Mouse (Mus musculus): ENCODE measurements around the gene Bnip2.

The Bnip2 gene

DNA sequence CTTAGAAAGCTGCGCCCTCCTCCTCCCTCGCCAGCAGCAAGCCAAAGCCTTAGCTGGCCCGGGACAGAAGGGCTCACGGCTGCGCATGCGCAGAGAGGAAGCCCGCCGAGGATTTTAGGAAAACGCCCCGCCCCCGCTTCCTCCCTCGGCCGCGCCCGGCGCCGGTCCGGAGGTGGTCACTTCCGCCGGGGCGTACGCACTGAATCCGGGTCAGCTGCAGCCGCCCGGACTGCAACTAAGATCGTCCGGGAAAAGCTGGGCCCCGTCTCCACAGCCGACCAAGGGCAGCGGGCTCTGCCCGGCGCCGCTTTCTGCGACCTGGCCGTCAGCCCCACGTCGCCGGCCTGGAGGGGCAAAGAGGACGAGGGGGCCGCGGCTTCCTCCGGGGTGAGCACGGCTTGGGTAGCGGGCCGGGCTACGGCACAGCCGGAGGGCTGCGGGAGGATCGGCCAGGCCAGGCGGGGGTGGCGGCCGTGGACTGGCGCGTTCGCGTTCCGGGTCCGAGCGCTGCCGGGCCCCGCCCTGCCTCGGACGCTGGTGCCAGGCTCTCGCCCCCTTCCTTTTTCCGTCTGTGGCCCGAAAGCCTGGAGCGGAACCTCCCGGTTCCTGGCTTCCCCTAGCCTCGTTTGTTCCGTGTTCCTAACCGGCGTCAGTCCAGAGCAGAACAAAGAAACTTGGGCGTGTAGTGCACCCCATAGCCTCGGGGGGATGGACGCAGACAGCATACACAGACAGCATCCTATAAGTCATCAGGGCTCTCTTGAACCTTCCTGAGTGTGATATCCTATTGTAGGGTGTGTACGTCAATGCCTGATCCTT, at the start of gene Bnip2:
Gene Bnip2, plus strand, starts transcription at position 164 of the 819 bp plus-strand sequence.
- in situ Hi-C loops (cut with MboI; ENCODE audit: low pct_unique_long_range_greater_than_20kb in 1 of 2, low sequenced_read_pairs in 2 of 2, unreplicated experiment in 1 of 2) = no loop called here

- in situ Hi-C loops (cut with MboI; ENCODE audit: low pct_unique_long_range_greater_than_20kb in 1 of 2, low sequenced_read_pairs in 2 of 2, unreplicated experiment in 1 of 2) = no loop called here
These were observed 48.3 kb upstream of the Bnip2 start for GRCm38 (mm10) chr9:69940839-69941490.

GRCm38 (mm10) chr9:69941556-69941955, 47.7 kb upstream of the Bnip2 start:
- in situ Hi-C loops (cut with MboI; ENCODE audit: low pct_unique_long_range_greater_than_20kb in 1 of 2, low sequenced_read_pairs in 2 of 2, unreplicated experiment in 1 of 2) = no loop called here

GRCm38 (mm10) chr9:69948964-69949363, 40.3 kb upstream of the Bnip2 start:
- in situ Hi-C loops (cut with MboI; ENCODE audit: low pct_unique_long_range_greater_than_20kb in 1 of 2, low sequenced_read_pairs in 2 of 2, unreplicated experiment in 1 of 2) = no loop called here

DNA sequence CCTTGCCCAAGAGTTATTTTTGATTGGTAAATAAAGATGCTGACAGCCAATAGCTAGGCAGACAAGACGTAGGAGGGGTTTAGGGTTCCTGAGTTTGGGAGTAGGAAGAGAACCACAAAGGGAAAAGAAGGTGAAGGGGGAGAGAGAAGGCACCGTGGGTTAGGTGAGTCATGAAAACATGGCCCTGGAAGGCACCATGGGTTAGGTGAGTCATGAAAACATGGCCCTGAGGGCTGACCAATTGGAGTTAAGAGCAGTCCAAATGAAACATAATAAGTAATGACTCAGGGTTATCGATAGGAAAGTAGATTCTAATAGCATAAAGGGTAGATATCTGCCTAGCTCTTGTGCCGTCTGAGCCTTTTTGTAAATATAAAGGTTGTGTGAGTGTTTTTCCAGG, 39.6 kb upstream of the Bnip2 start:
- in situ Hi-C loops (cut with MboI; ENCODE audit: low pct_unique_long_range_greater_than_20kb in 1 of 2, low sequenced_read_pairs in 2 of 2, unreplicated experiment in 1 of 2) = no loop called here

GRCm38 (mm10) chr9:69961007-69961406, 28.3 kb upstream of the Bnip2 start:
- in situ Hi-C loops (cut with MboI; ENCODE audit: low pct_unique_long_range_greater_than_20kb in 1 of 2, low sequenced_read_pairs in 2 of 2, unreplicated experiment in 1 of 2) = no loop called here

GRCm38 (mm10) chr9:69964370-69964769, 24.9 kb upstream of the Bnip2 start:
- in situ Hi-C loops (cut with MboI; ENCODE audit: low pct_unique_long_range_greater_than_20kb in 1 of 2, low sequenced_read_pairs in 2 of 2, unreplicated experiment in 1 of 2) = no loop called here

DNA sequence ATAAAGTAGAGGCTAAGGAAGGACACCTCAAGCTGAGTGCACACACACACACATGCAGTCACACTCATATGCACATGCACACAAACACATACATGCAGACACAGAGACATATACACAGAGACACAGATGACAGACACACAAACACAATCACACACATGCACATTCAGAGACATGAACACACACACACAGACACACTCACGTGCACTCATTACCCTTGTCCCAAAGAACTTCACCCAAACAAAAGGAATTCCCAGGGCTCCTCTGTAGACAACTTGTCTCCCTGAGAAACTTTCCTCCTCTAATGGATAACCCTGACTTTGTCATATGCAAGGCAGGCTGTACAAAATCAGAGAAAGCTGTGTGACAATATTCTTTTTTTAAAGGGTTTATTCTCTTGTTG, 3.7 kb upstream of the Bnip2 start:
- in situ Hi-C loops (cut with MboI; ENCODE audit: low pct_unique_long_range_greater_than_20kb in 1 of 2, low sequenced_read_pairs in 2 of 2, unreplicated experiment in 1 of 2) = no loop called here

DNA sequence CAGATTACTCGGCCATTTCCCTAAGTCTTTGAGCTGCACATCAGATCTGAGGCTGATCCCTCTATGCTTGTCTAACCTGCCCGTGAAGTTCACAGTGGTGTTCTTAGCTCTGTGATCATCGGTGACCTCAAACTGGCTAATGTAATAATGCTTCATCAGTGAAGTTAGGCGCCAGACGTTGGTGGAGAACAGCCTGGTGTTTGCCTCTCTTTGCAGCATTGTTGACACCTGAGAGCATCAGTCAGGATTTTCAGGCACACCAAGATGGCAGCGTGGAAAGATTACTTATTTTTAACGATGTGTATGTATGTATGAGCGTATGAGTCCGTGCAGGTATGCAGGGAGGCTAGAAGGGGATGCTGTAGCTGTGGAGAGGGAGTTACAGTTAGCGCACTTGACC, 3.2 kb upstream of the Bnip2 start:
- in situ Hi-C loops (cut with MboI; ENCODE audit: low pct_unique_long_range_greater_than_20kb in 1 of 2, low sequenced_read_pairs in 2 of 2, unreplicated experiment in 1 of 2) = no loop called here

DNA sequence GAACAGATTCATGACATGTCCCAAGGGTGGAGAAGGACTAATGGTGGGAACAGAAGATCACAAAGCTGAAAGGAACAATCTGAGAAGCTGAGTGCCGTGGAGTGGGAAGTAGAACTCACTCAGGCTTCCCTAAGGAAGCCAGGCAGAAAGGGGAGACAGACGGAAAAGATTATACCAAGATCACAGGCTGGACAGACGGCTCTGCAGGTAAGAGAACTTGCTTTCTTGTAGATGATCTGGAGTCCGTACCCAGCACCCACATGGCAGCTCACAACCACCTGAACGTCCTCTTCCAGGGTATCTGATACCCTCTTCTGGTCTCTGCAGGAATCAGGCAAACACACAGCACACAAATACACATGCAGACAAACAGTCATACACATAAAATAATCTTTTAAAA, 2.7 kb upstream of the Bnip2 start:
- in situ Hi-C loops (cut with MboI; ENCODE audit: low pct_unique_long_range_greater_than_20kb in 1 of 2, low sequenced_read_pairs in 2 of 2, unreplicated experiment in 1 of 2) = no loop called here

GRCm38 (mm10) chr9:69987579-69987978, 1.7 kb upstream of the Bnip2 start:
- in situ Hi-C loops (cut with MboI; ENCODE audit: low pct_unique_long_range_greater_than_20kb in 1 of 2, low sequenced_read_pairs in 2 of 2, unreplicated experiment in 1 of 2) = no loop called here

DNA sequence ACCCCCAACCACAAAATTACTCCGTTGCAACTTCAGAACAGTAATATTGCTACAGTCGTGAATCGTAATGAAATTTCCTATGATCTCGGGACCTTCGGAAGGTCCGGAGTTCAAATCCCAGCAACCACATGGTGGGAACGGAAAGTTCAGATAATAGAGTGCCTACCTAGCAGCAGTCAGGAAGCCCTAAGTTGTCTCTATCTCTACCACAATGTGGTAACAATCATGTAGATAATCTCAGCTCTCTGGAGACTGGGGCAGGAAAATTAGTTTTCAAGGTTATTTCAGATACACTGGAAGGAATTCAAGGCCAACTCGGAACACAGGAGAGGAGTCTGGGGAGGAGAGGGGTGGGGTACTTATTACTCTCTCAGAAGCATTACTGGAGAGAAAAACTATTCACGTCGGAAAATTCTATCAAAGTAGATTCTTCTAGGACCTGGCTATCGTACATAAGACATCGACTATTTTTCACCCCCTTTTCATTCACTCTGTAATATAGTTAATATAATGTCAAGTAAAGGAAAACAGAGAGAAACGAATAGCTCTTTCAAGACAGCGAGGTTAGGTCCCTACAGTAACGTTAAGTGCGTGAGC, 462 bp upstream of the Bnip2 start:
- in situ Hi-C loops (cut with MboI; ENCODE audit: low pct_unique_long_range_greater_than_20kb in 1 of 2, low sequenced_read_pairs in 2 of 2, unreplicated experiment in 1 of 2) = no loop called here

- in situ Hi-C loops (cut with MboI; ENCODE audit: low pct_unique_long_range_greater_than_20kb in 1 of 2, low sequenced_read_pairs in 2 of 2, unreplicated experiment in 1 of 2) = no loop called here
These were observed 1.1 kb downstream of the Bnip2 start for GRCm38 (mm10) chr9:69990346-69990745.

DNA sequence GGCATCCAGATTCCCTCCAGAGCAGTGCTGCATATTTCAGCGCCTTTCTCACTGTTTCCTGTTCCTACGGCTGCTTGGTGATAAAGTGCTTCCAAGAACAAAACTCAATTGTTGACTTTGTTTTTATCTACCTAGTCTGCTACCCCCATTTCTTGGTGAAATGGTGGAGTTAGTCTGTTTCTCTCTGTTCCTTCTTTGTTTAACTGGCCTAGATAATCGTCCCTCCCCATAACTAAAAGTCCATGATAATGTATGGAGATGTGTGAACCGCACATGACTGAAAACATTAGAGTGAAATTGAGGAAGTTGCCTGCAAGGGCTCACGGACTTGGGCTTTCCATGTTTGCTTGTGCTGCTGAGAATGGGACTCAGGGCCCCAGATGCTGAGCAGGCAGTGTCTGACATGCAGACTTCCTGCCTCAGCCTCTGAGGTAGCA, 3.6 kb downstream of the Bnip2 start:
- in situ Hi-C loops (cut with MboI; ENCODE audit: low pct_unique_long_range_greater_than_20kb in 1 of 2, low sequenced_read_pairs in 2 of 2, unreplicated experiment in 1 of 2) = no loop called here

- in situ Hi-C loops (cut with MboI; ENCODE audit: low pct_unique_long_range_greater_than_20kb in 1 of 2, low sequenced_read_pairs in 2 of 2, unreplicated experiment in 1 of 2) = no loop called here
These were observed 4.2 kb downstream of the Bnip2 start for GRCm38 (mm10) chr9:69993479-69993878.

- in situ Hi-C loops (cut with MboI; ENCODE audit: low pct_unique_long_range_greater_than_20kb in 1 of 2, low sequenced_read_pairs in 2 of 2, unreplicated experiment in 1 of 2) = no loop called here
These were observed 5.3 kb downstream of the Bnip2 start for GRCm38 (mm10) chr9:69994547-69994946.

DNA sequence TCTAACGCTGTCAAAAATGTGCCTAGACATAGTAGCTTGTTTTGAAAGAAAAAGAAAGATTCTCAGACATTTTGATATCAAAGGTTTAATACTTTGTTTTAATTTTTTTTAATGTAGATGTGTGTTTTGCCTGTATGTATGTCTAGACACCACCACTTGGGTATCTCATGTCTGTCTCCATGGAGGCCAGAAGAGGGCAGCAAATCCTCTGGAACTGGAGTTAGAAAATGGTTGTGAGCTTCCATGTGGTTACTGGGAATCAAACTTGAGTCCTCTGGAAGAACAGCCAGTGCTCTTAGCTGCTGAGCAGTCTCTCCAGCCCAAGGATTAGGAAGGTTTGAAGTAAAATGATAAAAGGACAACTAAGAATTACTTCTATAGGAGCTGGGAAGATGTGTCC, 10.1 kb downstream of the Bnip2 start:
- in situ Hi-C loops (cut with MboI; ENCODE audit: low pct_unique_long_range_greater_than_20kb in 1 of 2, low sequenced_read_pairs in 2 of 2, unreplicated experiment in 1 of 2) = no loop called here

- in situ Hi-C loops (cut with MboI; ENCODE audit: low pct_unique_long_range_greater_than_20kb in 1 of 2, low sequenced_read_pairs in 2 of 2, unreplicated experiment in 1 of 2) = no loop called here
These were observed 14.2 kb downstream of the Bnip2 start for GRCm38 (mm10) chr9:70003516-70003915.

DNA sequence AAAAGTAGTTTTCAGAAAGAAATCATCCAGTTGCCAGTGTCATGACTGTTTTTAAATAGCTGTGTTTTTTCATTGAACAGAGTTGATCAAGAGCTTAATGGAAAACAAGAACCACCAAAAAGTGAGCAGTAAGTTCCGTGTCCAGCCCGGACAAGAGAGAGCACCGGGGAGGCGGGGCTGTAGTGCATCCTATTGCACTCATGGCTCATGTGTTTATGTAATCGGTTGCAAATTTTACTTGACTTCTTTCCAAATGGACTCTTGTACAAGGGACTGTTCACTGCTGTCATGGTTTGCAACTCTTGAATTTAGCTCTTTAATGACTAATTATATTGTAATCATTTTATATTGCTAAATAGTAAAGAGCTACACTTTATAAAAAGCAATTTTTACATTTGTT, 17.7 kb downstream of the Bnip2 start:
- in situ Hi-C loops (cut with MboI; ENCODE audit: low pct_unique_long_range_greater_than_20kb in 1 of 2, low sequenced_read_pairs in 2 of 2, unreplicated experiment in 1 of 2) = no loop called here

All from mouse embryonic stem cell (cell line).